21 mouse cellular contexts compared by ENCODE assay signal in the genomic region with DNA sequence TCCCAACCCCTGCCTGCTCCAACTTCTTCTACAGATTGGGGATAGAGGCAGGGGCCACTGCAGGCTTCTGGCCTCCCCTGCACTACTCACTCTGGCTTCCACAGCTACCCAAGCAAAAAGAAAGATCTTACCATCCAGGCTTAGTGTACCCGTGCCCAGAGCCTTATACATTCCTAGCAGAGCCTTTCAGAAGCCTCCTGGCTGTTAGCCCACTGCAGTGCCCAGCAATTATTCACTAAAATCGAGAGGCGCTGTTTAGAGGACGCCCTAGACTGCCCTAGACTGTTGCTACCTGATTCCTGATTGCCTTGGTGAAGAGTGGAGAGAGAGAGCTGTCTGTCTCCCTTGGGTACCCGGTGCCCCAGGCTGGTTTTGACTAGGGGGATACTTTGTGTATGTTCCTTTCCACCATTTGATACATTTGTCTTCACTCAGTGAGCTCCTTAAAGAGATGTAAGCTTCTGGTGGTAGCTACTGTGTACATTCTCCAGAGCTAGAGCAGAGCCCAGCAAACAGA.
DNase-seq lines count a peak whose midpoint lies in the region; ATAC-seq lines count a peak whose summit lies in the region.
"Had no signal": no experiment of that assay in that cellular context is flagged by ENCODE, and none has a peak within 500 bp of the region (broad histone marks: within the 10 kb centered on the region; RNA-seq: fewer than 3 reads in every experiment).

No protein-coding gene starts in this region.

- 71% methylated on average over 5 of the region's 5 CpGs for WGBS in heart, embryonic 10.5 days
- 65% methylated on average over 5 of the region's 5 CpGs for WGBS in midbrain, embryonic 16.5 days
- 77% methylated on average over 5 of the region's 5 CpGs for WGBS in midbrain, embryonic 11.5 days
- WGBS in hindbrain, embryonic 14.5 days = 65% methylated on average over 5 of the region's 5 CpGs

- H3K9ac ChIP-seq in midbrain, embryonic 16.5 days (ENCODE audit: low read depth, low read length) = no peak overlapping the region
- no peak overlapping the region for H3K9ac ChIP-seq in midbrain, embryonic 11.5 days (ENCODE audit: low read length)
- no peak overlapping the region for H3K9ac ChIP-seq in hindbrain, embryonic 14.5 days
- H3K9ac ChIP-seq: kidney, embryonic 15.5 days; liver, embryonic 15.5 days; lung, embryonic 15.5 days; neural tube, embryonic 13.5 days; stomach, embryonic 15.5 days had no signal

- H3K4me3 ChIP-seq in heart, embryonic 10.5 days = no peak overlapping the region
- H3K4me3 ChIP-seq in midbrain, embryonic 16.5 days (ENCODE audit: low read depth, low read length) = no peak overlapping the region
- H3K4me3 ChIP-seq in midbrain, embryonic 11.5 days (ENCODE audit: low read depth, low read length) = no peak overlapping the region
- H3K4me3 ChIP-seq in hindbrain, embryonic 14.5 days (replicated peaks; ENCODE audit: low read length) = no peak overlapping the region
- H3K4me3 ChIP-seq: kidney, embryonic 15.5 days; liver, embryonic 15.5 days; lung, embryonic 15.5 days; neural tube, embryonic 13.5 days; stomach, embryonic 15.5 days had no signal

- no peaks in the 10 kb centered on the region for H3K4me1 ChIP-seq in heart, embryonic 10.5 days
- H3K4me1 ChIP-seq in midbrain, embryonic 16.5 days (ENCODE audit: control insufficient read depth, insufficient read depth, low read length) = peaks cover 4% of the 10 kb centered on the region; the same call in 1 of the 2 replicates
- no peaks in the 10 kb centered on the region for H3K4me1 ChIP-seq in midbrain, embryonic 11.5 days (ENCODE audit: control insufficient read depth, insufficient read depth, low read length)
- H3K4me1 ChIP-seq in hindbrain, embryonic 14.5 days (replicated peaks; ENCODE audit: control insufficient read depth, insufficient read depth, low read length) = 0 out of 2 replicates have a peak, but pooled peaks cover 11% of the 10 kb centered on the region
- H3K4me1 ChIP-seq: kidney, embryonic 15.5 days; liver, embryonic 15.5 days; stomach, embryonic 15.5 days had no signal

- H3K4me2 ChIP-seq in midbrain, embryonic 16.5 days (ENCODE audit: low read length) = no peak overlapping the region
- H3K4me2 ChIP-seq in midbrain, embryonic 11.5 days = no peak overlapping the region
- no peak overlapping the region for H3K4me2 ChIP-seq in hindbrain, embryonic 14.5 days (replicated peaks)
- H3K4me2 ChIP-seq: kidney, embryonic 15.5 days; liver, embryonic 15.5 days; lung, embryonic 15.5 days; neural tube, embryonic 13.5 days; stomach, embryonic 15.5 days had no signal

- DNase-seq in heart, embryonic 10.5 days (ENCODE audit: low spot score) = peak; percentile 14
- no peak for DNase-seq in heart, postnatal 36 days
- no peak for DNase-seq in midbrain, embryonic 11.5 days (ENCODE audit: low spot score, missing footprints)
- DNase-seq in Muller cell, postnatal 12 days (ENCODE audit: inconsistent ontology term) = peak; percentile 40
- peak; percentile 28 for DNase-seq in hindbrain, embryonic 14.5 days (ENCODE audit: low spot score)
- no peak for DNase-seq in frontal cortex, postnatal 10 days (ENCODE audit: low spot score in 2 of 2)
- no peak for DNase-seq in lung, postnatal 36 days
- DNase-seq: B cell, adult 2 months; cerebellum, adult 2 months; gastrocnemius, postnatal 36 days; kidney, adult 11 months; kidney, postnatal 4 days; liver; lung, postnatal 4 days had no signal

- intact Hi-C loops in heart, postnatal 36 days (cut with DNase I) = no loop called here

- no peak overlapping the region for H3K27ac ChIP-seq in heart, embryonic 10.5 days
- peak overlapping the region; percentile 46; the same call in 1 of the 2 replicates for H3K27ac ChIP-seq in midbrain, embryonic 16.5 days (ENCODE audit: low read length)
- H3K27ac ChIP-seq in midbrain, embryonic 11.5 days (ENCODE audit: low read depth, low read length) = no peak overlapping the region
- H3K27ac ChIP-seq in hindbrain, embryonic 14.5 days = peak overlapping the region; percentile 54; the same call in 1 of the 2 replicates
- H3K27ac ChIP-seq: kidney, embryonic 15.5 days; liver, embryonic 15.5 days; lung, embryonic 15.5 days; stomach, embryonic 15.5 days had no signal

- H3K27me3 ChIP-seq in heart, embryonic 10.5 days (ENCODE audit: insufficient read depth, poor library complexity, severe bottlenecking) = no peaks in the 10 kb centered on the region
- no peaks in the 10 kb centered on the region for H3K27me3 ChIP-seq in midbrain, embryonic 16.5 days (ENCODE audit: control insufficient read depth, insufficient read depth, low read depth, low read length)
- no peaks in the 10 kb centered on the region for H3K27me3 ChIP-seq in midbrain, embryonic 11.5 days (ENCODE audit: control insufficient read depth, insufficient read depth, low read length)
- no peaks in the 10 kb centered on the region for H3K27me3 ChIP-seq in hindbrain, embryonic 14.5 days (ENCODE audit: control insufficient read depth, insufficient read depth, low read length)
- H3K27me3 ChIP-seq: kidney, embryonic 15.5 days; liver, embryonic 15.5 days; lung, embryonic 15.5 days; neural tube, embryonic 13.5 days; stomach, embryonic 15.5 days had no signal

- no peak for ATAC-seq in midbrain, embryonic 16.5 days
- no peak for ATAC-seq in midbrain, embryonic 11.5 days (ENCODE audit: low FRiP score)
- ATAC-seq in hindbrain, embryonic 14.5 days (ENCODE audit: low FRiP score) = no peak

- H3K9me3 ChIP-seq in heart, embryonic 10.5 days = no peaks in the 10 kb centered on the region
- H3K9me3 ChIP-seq in midbrain, embryonic 16.5 days (replicated peaks; ENCODE audit: control insufficient read depth, low read length, poor library complexity, severe bottlenecking) = no peaks in the 10 kb centered on the region
- H3K9me3 ChIP-seq in midbrain, embryonic 11.5 days (ENCODE audit: control insufficient read depth, low read length) = no peaks in the 10 kb centered on the region
- H3K9me3 ChIP-seq in hindbrain, embryonic 14.5 days (ENCODE audit: control insufficient read depth, low read length) = no peaks in the 10 kb centered on the region
- H3K9me3 ChIP-seq: G1E; kidney, embryonic 15.5 days; liver, embryonic 15.5 days; lung, embryonic 15.5 days; neural tube, embryonic 13.5 days; stomach, embryonic 15.5 days had no signal

- H3K36me3 ChIP-seq in heart, embryonic 10.5 days = no peaks in the 10 kb centered on the region
- no peaks in the 10 kb centered on the region for H3K36me3 ChIP-seq in midbrain, embryonic 16.5 days (ENCODE audit: control insufficient read depth, insufficient read depth, low read length)
- H3K36me3 ChIP-seq in midbrain, embryonic 11.5 days (ENCODE audit: control insufficient read depth, insufficient read depth, low read length) = no peaks in the 10 kb centered on the region
- H3K36me3 ChIP-seq in hindbrain, embryonic 14.5 days (replicated peaks; ENCODE audit: control insufficient read depth, insufficient read depth) = no peaks in the 10 kb centered on the region
- H3K36me3 ChIP-seq: G1E; kidney, embryonic 15.5 days; liver, embryonic 15.5 days; lung, embryonic 15.5 days; neural tube, embryonic 13.5 days; stomach, embryonic 15.5 days had no signal

Comparison
In these comparisons a context has a peak if more than half of its experiments do, and no peak if none do; other contexts are left out.
1. DNase-seq: peak in heart, embryonic 10.5 days (single experiment), Muller cell, postnatal 12 days (single experiment) and hindbrain, embryonic 14.5 days (single experiment); none in heart, postnatal 36 days (0 of 2), midbrain, embryonic 11.5 days (single experiment), frontal cortex, postnatal 10 days (0 of 2) and lung, postnatal 36 days (single experiment).
2. H3K27ac ChIP-seq: peak in midbrain, embryonic 16.5 days (single experiment) and hindbrain, embryonic 14.5 days (single experiment); none in heart, embryonic 10.5 days (single experiment) and midbrain, embryonic 11.5 days (single experiment).